12 mouse cellular contexts compared by ENCODE assay signal in the genomic region with DNA sequence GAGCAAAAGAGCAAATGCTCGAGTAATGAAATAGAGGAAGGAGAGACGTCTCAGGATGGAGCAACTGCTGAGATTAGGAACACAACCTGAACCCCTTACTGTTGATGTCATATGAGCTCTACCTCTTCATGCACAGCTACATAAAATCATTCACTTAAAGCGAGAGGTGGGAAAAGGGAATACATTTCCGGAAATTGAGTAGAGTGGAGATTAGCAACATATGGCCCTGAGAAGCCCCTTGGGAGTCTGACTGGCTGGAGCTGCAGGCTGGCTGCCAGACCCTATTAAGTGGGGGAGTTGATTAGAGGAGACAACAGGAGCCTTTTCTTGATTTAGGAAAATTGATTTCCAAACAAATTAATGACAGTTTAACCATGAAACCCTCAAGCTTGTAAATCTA.
DNase-seq lines count a peak whose midpoint lies in the region; ATAC-seq and TF ChIP-seq lines count a peak whose summit lies in the region.
"Had no signal": no experiment of that assay in that cellular context is flagged by ENCODE, and none has a peak within 500 bp of the region (broad histone marks: within the 10 kb centered on the region; RNA-seq: fewer than 3 reads in every experiment).

No protein-coding gene starts in this region.

- H3K9me3 ChIP-seq in kidney, postnatal 0 days (replicated peaks; ENCODE audit: low read length): no peaks in the 10 kb centered on the region
- H3K9me3 ChIP-seq in hindbrain, embryonic 12.5 days (replicated peaks): no peaks in the 10 kb centered on the region
- H3K9me3 ChIP-seq in midbrain, embryonic 14.5 days (ENCODE audit: control insufficient read depth, low read length): no peaks in the 10 kb centered on the region

- H3K27me3 ChIP-seq in kidney, postnatal 0 days (ENCODE audit: insufficient read depth, low read length): no peaks in the 10 kb centered on the region
- no peaks in the 10 kb centered on the region for H3K27me3 ChIP-seq in hindbrain, embryonic 12.5 days
- H3K27me3 ChIP-seq in midbrain, embryonic 14.5 days (ENCODE audit: control insufficient read depth, insufficient read depth, low read length): no peaks in the 10 kb centered on the region

- H3K4me1 ChIP-seq in kidney, postnatal 0 days (replicated peaks; ENCODE audit: insufficient read depth, low read length): no peaks in the 10 kb centered on the region
- H3K4me1 ChIP-seq in hindbrain, embryonic 12.5 days: no peaks in the 10 kb centered on the region
- H3K4me1 ChIP-seq in midbrain, embryonic 14.5 days (ENCODE audit: control insufficient read depth, insufficient read depth, low read length): no peaks in the 10 kb centered on the region

- no peaks in the 10 kb centered on the region for H3K36me3 ChIP-seq in kidney, postnatal 0 days (ENCODE audit: insufficient read depth, low read length)
- H3K36me3 ChIP-seq in hindbrain, embryonic 12.5 days: no peaks in the 10 kb centered on the region
- H3K36me3 ChIP-seq in midbrain, embryonic 14.5 days (ENCODE audit: control insufficient read depth, insufficient read depth, low read length): no peaks in the 10 kb centered on the region

- peak; percentile 12 for DNase-seq in kidney, postnatal 0 days (ENCODE audit: low spot score)
- no peak for DNase-seq in kidney, postnatal 36 days
- peak; percentile 3 for DNase-seq in embryo, embryonic 11.5 days (ENCODE audit: low read depth, low spot score)
- peak; percentile 69 for DNase-seq in midbrain, embryonic 14.5 days
- DNase-seq in layer of hippocampus, adult 2 months (ENCODE audit: low spot score in 2 of 2): no peak
- no peak for DNase-seq in spleen, postnatal 14 days (ENCODE audit: low spot score in 2 of 2)
- DNase-seq in heart, postnatal 36 days: no peak
- DNase-seq: adrenal gland, postnatal 10 days; kidney, postnatal 25 days; lung, adult 2 months had no signal

- no peak overlapping the region for H3K4me3 ChIP-seq in kidney, postnatal 0 days (replicated peaks; ENCODE audit: low read depth, low read length)
- H3K4me3 ChIP-seq in hindbrain, embryonic 12.5 days: no peak overlapping the region
- H3K4me3 ChIP-seq in midbrain, embryonic 14.5 days (replicated peaks; ENCODE audit: low read depth, low read length): no peak overlapping the region
- no peak overlapping the region for H3K4me3 ChIP-seq in layer of hippocampus, adult 2 months

- H3K9ac ChIP-seq in kidney, postnatal 0 days (ENCODE audit: low read depth, low read length): no peak overlapping the region
- no peak overlapping the region for H3K9ac ChIP-seq in hindbrain, embryonic 12.5 days
- H3K9ac ChIP-seq in midbrain, embryonic 14.5 days (replicated peaks; ENCODE audit: low read length): no peak overlapping the region

- 50% methylated on average over 4 of the region's 4 CpGs for WGBS in kidney, postnatal 0 days
- WGBS in hindbrain, embryonic 12.5 days: 53% methylated on average over 4 of the region's 4 CpGs
- 51% methylated on average over 4 of the region's 4 CpGs for WGBS in midbrain, embryonic 14.5 days

- ATAC-seq in kidney, postnatal 0 days (replicated peaks; ENCODE audit: low FRiP score, low read depth): no peak
- peak; percentile 78 for ATAC-seq in hindbrain, embryonic 12.5 days (ENCODE audit: low FRiP score)
- ATAC-seq in midbrain, embryonic 14.5 days (ENCODE audit: low FRiP score, low TSS enrichment): peak; percentile 63; the same call in 1 of the 2 replicates
- ATAC-seq: Patski had no signal

- no peak overlapping the region for H3K27ac ChIP-seq in kidney, postnatal 0 days
- H3K27ac ChIP-seq in hindbrain, embryonic 12.5 days: no peak overlapping the region
- no peak overlapping the region for H3K27ac ChIP-seq in midbrain, embryonic 14.5 days (replicated peaks; ENCODE audit: low read depth, low read length)
- no peak overlapping the region for H3K27ac ChIP-seq in layer of hippocampus, adult 2 months

- no peak for TF ChIP-seq CTCF in kidney, postnatal 0 days (IDR thresholded peaks at IDR 0.05; ENCODE audit: low read depth)
- TF ChIP-seq CTCF in layer of hippocampus, adult 2 months (conservative IDR thresholded peaks at IDR 0.05): no peak

- intact Hi-C loops in heart, postnatal 36 days (cut with DNase I): no loop called here

- no peak overlapping the region for H3K4me2 ChIP-seq in kidney, postnatal 0 days (ENCODE audit: low read length)
- H3K4me2 ChIP-seq in hindbrain, embryonic 12.5 days (replicated peaks): no peak overlapping the region
- no peak overlapping the region for H3K4me2 ChIP-seq in midbrain, embryonic 14.5 days (ENCODE audit: low read length)

Comparison
In these comparisons a context has a peak if more than half of its experiments do, and no peak if none do; other contexts are left out.
1. DNase-seq: peak in kidney, postnatal 0 days (single experiment), embryo, embryonic 11.5 days (single experiment) and midbrain, embryonic 14.5 days (single experiment); none in kidney, postnatal 36 days (0 of 2), layer of hippocampus, adult 2 months (0 of 2), spleen, postnatal 14 days (0 of 2) and heart, postnatal 36 days (0 of 2).